Mouse (Mus musculus) ZHBTc4 (cell line): ENCODE results near the gene Rhox2f.
"Not testable (repeated sequence)": the region's sequence is repeated elsewhere in the genome, so short reads cannot be mapped to it uniquely, and the experiment has no call there.

Experiments used
- DNase-seq: peaks from one replicate; pipeline ENCODE4 v3.0.0-alpha.2; 2011; ENCODE audit warnings: low read depth, low spot score

Rhox2f gene

DNA sequence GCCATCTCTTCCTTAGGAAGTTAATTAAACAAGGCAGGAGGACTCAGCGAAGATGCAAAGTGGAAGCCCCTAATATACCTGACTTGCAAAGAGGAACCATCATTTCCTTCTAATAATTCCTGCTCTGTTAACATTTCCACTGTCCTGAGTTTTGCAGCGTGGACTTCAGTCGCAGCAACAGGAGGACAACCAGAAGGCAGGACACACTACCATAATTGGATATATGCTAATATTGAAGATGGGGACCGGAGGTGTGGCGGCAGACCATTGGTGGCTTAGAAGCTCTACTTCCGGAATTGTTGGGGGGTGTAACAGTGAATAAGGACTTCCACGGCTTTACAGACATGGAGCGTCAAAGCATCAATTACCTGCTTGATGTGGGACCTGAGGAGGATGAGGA lies at the start of gene Rhox2f:
Rhox2f (plus strand) TSS at position 301 of the 400 bp plus-strand sequence.
- not testable (repeated sequence) for DNase-seq

GRCm38 (mm10) chrX:37530152-37530551 lies 41.1 kb upstream of the Rhox2f start, which contains the start of gene Rhox2e:
TSS of gene Rhox2e (plus strand) at chrX:37530452.
- not testable (repeated sequence) for DNase-seq

GRCm38 (mm10) chrX:37541719-37542118 lies 29.5 kb upstream of the Rhox2f start, which contains the start of gene Rhox3e:
TSS of gene Rhox3e (plus strand) at chrX:37542019.
- not testable (repeated sequence) for DNase-seq

DNA sequence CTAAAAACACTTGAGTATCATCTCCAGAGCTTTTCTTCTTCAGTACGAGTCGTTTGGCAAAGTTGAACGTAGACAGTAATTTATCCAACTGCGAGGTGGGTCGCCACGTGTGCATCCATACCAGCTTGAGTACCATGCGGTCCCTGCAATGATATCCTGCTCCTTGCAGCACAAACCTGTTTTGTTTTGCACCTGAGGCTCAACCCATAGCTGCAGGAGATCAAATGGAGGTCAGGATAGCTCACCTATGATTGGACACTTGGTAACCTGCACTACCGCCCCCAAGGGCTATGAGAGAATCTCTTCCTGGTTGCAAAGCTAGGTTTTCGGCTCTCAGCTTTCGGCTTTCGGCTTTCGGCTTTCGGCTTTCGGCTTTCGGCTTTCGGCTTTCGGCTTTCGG lies 14.1 kb upstream of the Rhox2f start, which contains the start of gene Rhox4e:
Rhox4e (plus strand) TSS at position 301 of the 400 bp plus-strand sequence.
- not testable (repeated sequence) for DNase-seq

- DNase-seq = not testable (repeated sequence)
Observed at GRCm38 (mm10) chrX:37572638-37573037, 1.4 kb downstream of the Rhox2f start.

DNA sequence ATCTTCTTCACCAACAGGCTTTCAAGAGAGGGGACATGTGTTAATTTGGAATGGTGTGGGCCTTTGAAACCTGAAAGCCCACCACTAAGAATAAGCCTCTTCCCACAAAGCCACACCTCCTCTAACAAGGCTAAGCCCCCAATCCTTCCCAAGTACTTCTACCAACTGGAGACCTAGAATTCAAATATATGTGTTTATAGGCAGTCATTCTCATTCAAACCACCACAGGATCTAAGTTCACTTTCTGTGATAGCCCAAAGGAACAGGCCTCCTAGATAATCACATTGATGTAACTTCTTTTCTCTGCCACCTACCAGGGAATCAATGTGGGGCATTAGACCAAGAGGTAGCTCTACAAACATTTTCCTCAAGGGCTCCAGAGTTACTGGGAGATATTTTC lies 9.5 kb downstream of the Rhox2f start, which contains the start of gene Rhox3f:
Rhox3f (plus strand) TSS at position 301 of the 400 bp plus-strand sequence.
- not testable (repeated sequence) for DNase-seq

DNA sequence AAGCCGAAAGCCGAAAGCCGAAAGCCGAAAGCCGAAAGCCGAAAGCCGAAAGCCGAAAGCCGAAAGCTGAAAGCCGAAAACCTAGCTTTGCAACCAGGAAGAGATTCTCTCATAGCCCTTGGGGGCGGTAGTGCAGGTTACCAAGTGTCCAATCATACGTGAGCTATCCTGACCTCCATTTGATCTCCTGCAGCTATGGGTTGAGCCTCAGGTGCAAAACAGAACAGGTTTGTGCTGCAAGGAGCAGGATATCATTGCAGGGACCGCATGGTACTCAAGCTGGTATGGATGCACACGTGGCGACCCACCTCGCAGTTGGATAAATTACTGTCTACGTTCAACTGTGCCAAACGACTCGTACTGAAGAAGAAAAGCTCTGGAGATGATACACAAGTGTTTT lies 36.4 kb downstream of the Rhox2f start, which contains the start of gene Rhox4f:
Rhox4f (minus strand) TSS at position 101 of the 400 bp plus-strand sequence.
- not testable (repeated sequence) for DNase-seq
